Mouse (Mus musculus) midbrain, embryonic 13.5 days (tissue): ENCODE results near the gene Gpr152. TPM values are rescaled to one million over a fixed set of nuclear protein-coding genes. Genes with fewer than 3 reads are reported as not detected.

Experiments used
- ATAC-seq: fragments of 200-750 bp; cut with Nextera tagmentation; 2 replicates; pipeline ENCODE4 v1.8.0; 2017; ENCODE audit warnings: mild to moderate bottlenecking, moderate TSS enrichment, moderate library complexity
- H3K27ac ChIP-seq: fragments of 300-500 bp; sonication (generic); 2 replicates; pipeline ENCODE4 v1.5.1; 2015; ENCODE audit warnings: inconsistent platforms, mild to moderate bottlenecking, moderate library complexity
- H3K27me3 ChIP-seq: fragments of 300-500 bp; sonication (generic); 2 replicates; pipeline ENCODE4 v1.6.1; 2015; ENCODE audit warnings: mild to moderate bottlenecking, inconsistent platforms
- H3K36me3 ChIP-seq: fragments of 300-500 bp; sonication (generic); 2 replicates; pipeline ENCODE4 v1.6.1; 2015; ENCODE audit warnings: mild to moderate bottlenecking, inconsistent platforms
- H3K4me1 ChIP-seq: fragments of 300-500 bp; sonication (generic); replicated peaks from 2 replicates; pipeline ENCODE4 v1.6.1; 2015; ENCODE audit warnings: inconsistent platforms
- H3K4me2 ChIP-seq: fragments of 300-500 bp; sonication (generic); replicated peaks from 2 replicates; pipeline ENCODE4 v1.6.1; 2015; ENCODE audit warnings: moderate library complexity, mild to moderate bottlenecking, inconsistent platforms
- H3K4me3 ChIP-seq: fragments of 300-500 bp; sonication (generic); replicated peaks from 2 replicates; pipeline ENCODE4 v1.5.1; 2015; ENCODE audit warnings: mild to moderate bottlenecking, inconsistent platforms
- H3K9ac ChIP-seq: fragments of 300-500 bp; sonication (generic); replicated peaks from 2 replicates; pipeline ENCODE4 v1.6.1; 2015; ENCODE audit warnings: mild to moderate bottlenecking, inconsistent platforms
- H3K9me3 ChIP-seq: fragments of 300-500 bp; sonication (generic); 2 replicates; pipeline ENCODE4 v1.6.1; 2016; ENCODE audit warnings: mild to moderate bottlenecking, inconsistent platforms
- whole genome bisulfite sequencing: fragments of 180-500 bp; shearing (Covaris S2); methylation state at CpG from one replicate; pipeline ENCODE4 v1.1.7; 2015; 5-methylcytosine and 5-hydroxymethylcytosine counted together
- polyA plus RNA-seq: library from polyadenylated mRNA; unstranded; fragments of >200 nt; fragmentation: Nextera tagmentation; extraction: Ambion mirVana; gene quantifications from 2 replicates; pipeline ENCODE4 v1.2.1, GENCODE M21; 2015

Gene Gpr152
- polyA plus RNA-seq, 1 experiment from 2014 or later: 0.08 TPM

DNA sequence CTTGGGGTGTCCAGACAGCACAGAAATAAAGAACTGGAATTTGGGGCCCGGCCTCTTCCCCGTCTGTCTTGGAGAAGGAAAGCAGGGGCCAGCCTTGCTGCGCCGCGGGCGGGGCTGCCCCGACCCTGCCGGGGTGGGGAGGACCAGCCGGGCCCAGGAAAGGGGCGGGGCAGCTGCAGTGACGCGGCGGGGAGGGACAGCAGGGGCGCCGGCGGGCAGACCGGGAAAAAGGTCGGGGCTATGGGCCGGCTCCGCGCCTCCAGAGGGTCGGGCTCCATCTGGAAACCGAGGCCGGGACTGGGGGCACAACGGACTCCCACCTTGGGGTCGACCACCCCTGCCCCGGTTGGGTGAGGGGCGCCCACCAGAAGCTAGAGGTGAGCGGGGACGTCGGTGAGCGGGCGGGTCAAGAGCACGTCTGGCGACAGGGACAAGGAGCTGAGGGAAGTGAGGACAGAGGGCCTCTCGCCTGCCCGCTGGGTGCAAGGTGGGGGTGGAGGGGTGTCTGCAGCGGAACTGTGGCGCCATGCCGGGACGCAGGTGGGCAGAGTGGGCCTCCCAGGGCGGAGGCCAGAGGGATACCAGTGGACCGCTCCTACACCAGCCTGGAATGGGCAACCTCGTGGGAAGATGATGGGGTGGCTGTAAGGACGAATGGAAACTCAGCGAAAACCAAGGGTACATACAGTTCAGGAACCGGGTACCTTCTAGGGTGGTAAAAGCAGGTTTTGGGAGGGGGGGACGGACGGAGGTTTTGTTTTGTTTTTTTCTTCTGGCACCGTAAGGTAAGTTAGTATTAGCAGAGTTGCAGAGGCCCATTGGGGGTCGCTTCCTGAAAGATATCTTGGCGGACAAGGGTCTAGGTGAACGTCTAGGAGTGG, 39.5 kb upstream of the Gpr152 start, which contains the start of gene Pitpnm1:
Gene Pitpnm1 (plus strand): TSS at position 162 of the 881 bp plus-strand sequence.
- H3K4me1 ChIP-seq: peaks cover 58% of the 10 kb centered on the region

DNA sequence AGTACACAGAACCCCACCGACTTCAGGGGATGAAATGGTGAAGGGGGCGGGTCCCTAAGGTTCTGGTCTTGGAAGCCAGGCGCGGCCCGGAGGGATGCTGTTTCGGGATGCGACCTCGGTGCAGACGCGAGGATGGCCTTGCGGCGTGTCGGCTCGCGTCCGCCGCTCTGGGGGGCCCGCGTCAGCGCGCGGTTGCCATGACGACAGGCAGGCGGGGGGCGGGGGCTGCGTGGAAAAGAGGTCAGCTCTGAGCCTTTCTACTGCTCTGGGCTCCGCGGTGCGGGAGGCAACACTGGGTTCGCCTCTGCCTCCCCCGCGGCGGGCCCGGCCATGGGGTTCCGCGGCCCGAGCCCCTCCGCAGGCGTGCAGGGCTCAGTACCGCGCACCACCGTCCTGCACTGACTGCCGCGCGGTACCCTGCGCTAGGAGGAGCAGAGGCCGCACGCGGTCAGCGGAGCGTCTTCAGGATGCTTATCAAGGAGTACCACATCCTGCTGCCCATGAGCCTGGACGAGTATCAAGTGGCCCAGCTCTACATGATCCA, 38.8 kb upstream of the Gpr152 start:
- Histone ChIP-seq H3K4me1 (peaks cover 57% of the 10 kb centered on the region), H3K36me3 (peaks cover 23% of the 10 kb centered on the region), H3K27ac (peak overlapping the region; percentile 63), H3K4me3 (peak overlapping the region; percentile 57), H3K27me3 (peaks cover 11% of the 10 kb centered on the region), H3K9me3 (no peaks in the 10 kb centered on the region), H3K9ac (peak overlapping the region; percentile 77), H3K4me2 (peak overlapping the region; percentile 76)
- ATAC-seq: peak; percentile 9
- whole genome bisulfite sequencing: under 1% methylated on average over 52 of the region's 52 CpGs

More for the DNA sequence above, 39.5 kb upstream of the Gpr152 start, which contains the start of gene Pitpnm1:
- H3K4me3 ChIP-seq: peak within 1 kb of the TSS; percentile 57
- H3K4me2 ChIP-seq: peak within 1 kb of the TSS; percentile 76
- H3K9ac ChIP-seq: peak within 1 kb of the TSS; percentile 77
- no peaks in the 10 kb centered on the region for H3K9me3 ChIP-seq
- peaks cover 16% of the 10 kb centered on the region for H3K36me3 ChIP-seq
- 1% methylated on average over 53 of the region's 53 CpGs for WGBS
- ATAC-seq: no peak
- H3K27ac ChIP-seq: peak within 1 kb of the TSS; percentile 63
- H3K27me3 ChIP-seq: peaks cover 11% of the 10 kb centered on the region

DNA sequence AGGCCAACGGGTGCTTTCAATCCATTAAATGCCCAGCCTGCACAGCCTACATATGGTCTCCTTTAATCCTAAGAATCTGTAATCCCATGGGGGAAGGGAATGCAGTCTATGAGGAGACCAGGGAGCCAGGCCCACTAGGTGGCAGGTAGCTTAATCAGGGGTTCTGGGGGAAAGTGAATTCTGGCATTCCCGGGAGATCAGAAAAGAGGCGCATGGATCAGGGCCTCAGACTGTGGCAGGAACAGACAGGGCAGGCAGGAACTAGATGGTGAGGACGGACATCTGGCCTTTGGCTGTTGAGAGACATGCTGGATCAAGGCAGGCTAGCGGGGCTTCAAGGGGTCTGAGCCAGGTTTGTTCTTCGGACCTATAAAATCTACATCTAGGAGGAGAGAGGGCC, 38.1 kb upstream of the Gpr152 start:
- Histone ChIP-seq H3K27ac (peak overlapping the region; percentile 63), H3K9ac (peak overlapping the region; percentile 77), H3K4me2 (peak overlapping the region; percentile 76), H3K4me3 (peak overlapping the region; percentile 57), H3K27me3 (peaks cover 11% of the 10 kb centered on the region), H3K4me1 (peaks cover 51% of the 10 kb centered on the region), H3K36me3 (peaks cover 30% of the 10 kb centered on the region), H3K9me3 (no peaks in the 10 kb centered on the region)
- WGBS: 47% methylated on average over 6 of the region's 6 CpGs
- no peak for ATAC-seq

DNA sequence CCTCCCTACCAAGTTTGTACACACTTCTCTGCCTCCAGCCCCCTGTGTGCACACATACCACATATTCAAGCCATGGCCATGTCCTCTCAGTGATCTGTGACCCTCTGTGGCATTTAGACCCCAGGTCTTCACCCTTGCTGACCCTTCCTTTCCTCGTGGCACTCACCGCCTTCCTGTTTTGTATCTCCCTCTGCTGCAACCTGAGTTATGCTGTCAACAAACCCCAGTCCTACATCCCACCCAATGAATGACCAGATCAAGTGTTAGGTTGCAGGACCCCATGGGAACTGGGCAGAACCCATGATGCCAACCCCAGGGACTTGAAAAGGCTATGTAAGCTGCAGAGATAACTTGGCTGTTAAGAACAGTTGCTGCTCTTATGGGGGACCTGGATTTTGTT, 37.5 kb upstream of the Gpr152 start:
- peak overlapping the region; percentile 77; the same call in 1 of the 2 replicates for H3K9ac ChIP-seq
- peak overlapping the region; percentile 57 for H3K4me3 ChIP-seq

DNA sequence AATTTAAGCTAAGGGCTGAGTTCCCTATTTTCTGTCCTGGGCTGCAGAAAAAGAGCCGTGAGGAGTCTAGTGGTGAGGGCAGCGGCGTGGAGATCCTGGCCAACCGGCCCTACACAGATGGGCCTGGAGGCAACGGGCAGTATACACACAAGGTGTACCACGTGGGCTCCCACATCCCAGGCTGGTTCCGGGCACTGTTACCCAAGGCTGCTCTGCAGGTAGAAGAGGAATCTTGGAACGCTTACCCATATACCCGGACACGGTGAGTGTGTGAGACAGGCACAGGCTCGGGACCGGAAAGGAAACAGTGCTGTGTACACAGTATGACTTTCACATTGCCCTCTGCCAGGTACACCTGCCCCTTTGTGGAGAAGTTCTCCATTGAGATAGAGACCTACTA, 37.0 kb upstream of the Gpr152 start:
- Histone ChIP-seq H3K36me3 (peaks cover 41% of the 10 kb centered on the region), H3K27ac (no peak overlapping the region), H3K9ac (no peak overlapping the region; the same call in 1 of the 2 replicates), H3K4me1 (peaks cover 47% of the 10 kb centered on the region), H3K9me3 (no peaks in the 10 kb centered on the region), H3K4me3 (no peak overlapping the region), H3K4me2 (no peak overlapping the region), H3K27me3 (peaks cover 11% of the 10 kb centered on the region)
- no peak for ATAC-seq
- 93% methylated on average over 12 of the region's 12 CpGs for WGBS

More for the DNA sequence above, 37.5 kb upstream of the Gpr152 start:
- no peak for ATAC-seq
- Histone ChIP-seq H3K9me3 (no peaks in the 10 kb centered on the region), H3K36me3 (peaks cover 35% of the 10 kb centered on the region), H3K27me3 (peaks cover 11% of the 10 kb centered on the region), H3K4me2 (peak overlapping the region; percentile 76), H3K27ac (no peak overlapping the region), H3K4me1 (peaks cover 51% of the 10 kb centered on the region)
- WGBS: 90% methylated on average over 2 of the region's 2 CpGs

DNA sequence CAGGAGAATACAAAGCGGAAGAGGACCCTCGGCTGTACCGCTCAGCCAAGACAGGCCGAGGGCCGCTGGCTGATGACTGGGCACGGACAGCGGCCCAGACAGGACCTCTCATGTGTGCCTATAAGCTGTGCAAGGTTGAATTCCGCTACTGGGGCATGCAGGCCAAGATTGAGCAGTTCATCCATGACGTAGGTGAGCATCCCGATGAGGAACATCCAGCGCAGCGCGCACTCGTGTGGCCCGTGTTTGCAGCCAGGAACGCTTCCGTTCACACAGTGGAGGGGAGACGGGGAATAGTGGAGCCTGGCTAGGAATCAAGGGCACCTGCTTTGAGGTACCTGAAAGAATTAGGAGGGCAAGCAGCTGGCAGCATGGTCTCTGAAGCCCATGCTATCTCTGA, 36.3 kb upstream of the Gpr152 start:
- Histone ChIP-seq H3K9ac (no peak overlapping the region), H3K36me3 (peaks cover 48% of the 10 kb centered on the region), H3K4me1 (peaks cover 40% of the 10 kb centered on the region), H3K27ac (no peak overlapping the region), H3K4me3 (no peak overlapping the region), H3K27me3 (peaks cover 11% of the 10 kb centered on the region), H3K9me3 (no peaks in the 10 kb centered on the region), H3K4me2 (no peak overlapping the region)
- no peak for ATAC-seq
- WGBS: 93% methylated on average over 18 of the region's 18 CpGs

DNA sequence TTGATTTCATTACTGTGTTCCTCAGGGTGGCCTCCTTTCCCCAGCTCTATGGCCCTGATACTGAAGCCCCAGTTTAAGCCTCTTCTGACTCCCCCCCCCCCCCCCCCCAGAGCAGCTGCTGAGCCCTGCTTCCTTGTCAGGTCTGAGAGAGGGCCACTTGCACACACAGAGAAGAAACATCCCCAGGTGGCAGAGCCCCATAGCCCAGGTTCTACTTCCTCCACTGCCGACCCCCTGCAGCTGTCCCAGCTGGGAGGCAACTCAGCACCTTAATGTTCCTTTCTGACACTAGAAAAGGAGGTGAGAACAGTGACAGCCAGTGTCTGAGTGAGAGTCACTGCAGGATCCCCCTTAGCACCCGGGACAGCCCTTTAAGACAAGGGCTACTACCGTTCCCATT, 35.8 kb upstream of the Gpr152 start:
- no peaks in the 10 kb centered on the region for H3K9me3 ChIP-seq
- H3K4me1 ChIP-seq: peaks cover 35% of the 10 kb centered on the region
- peaks cover 11% of the 10 kb centered on the region for H3K27me3 ChIP-seq
- no peak for ATAC-seq
- no peak overlapping the region for H3K27ac ChIP-seq
- no peak overlapping the region for H3K4me3 ChIP-seq
- no peak overlapping the region for H3K9ac ChIP-seq
- peaks cover 52% of the 10 kb centered on the region for H3K36me3 ChIP-seq
- 89% methylated on average over 3 of the region's 3 CpGs for WGBS
- H3K4me2 ChIP-seq: no peak overlapping the region

DNA sequence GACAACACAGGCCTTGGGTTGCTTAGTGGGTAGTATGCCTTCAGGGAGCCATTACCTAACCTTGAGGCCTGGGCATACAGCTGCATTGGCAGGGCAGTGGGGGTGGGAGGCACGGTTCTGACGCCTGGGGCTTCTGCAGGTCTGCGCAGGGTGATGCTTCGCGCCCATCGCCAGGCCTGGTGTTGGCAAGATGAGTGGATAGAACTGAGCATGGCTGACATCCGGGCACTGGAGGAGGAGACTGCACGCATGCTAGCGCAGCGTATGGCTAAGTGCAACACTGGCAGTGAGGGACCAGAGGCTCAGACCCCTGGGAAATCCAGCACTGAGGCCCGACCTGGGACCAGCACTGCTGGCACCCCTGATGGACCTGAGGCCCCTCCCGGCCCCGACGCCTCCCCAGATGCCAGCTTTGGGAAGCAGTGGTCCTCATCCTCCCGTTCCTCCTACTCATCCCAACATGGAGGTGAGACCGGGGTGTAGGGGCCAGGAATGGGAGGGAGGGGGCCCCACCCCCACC, 34.9 kb upstream of the Gpr152 start:
- Histone ChIP-seq H3K9ac (no peak overlapping the region), H3K4me2 (no peak overlapping the region), H3K27ac (no peak overlapping the region), H3K36me3 (peaks cover 60% of the 10 kb centered on the region), H3K27me3 (peaks cover 11% of the 10 kb centered on the region), H3K4me1 (peaks cover 26% of the 10 kb centered on the region), H3K9me3 (no peaks in the 10 kb centered on the region), H3K4me3 (no peak overlapping the region)
- WGBS: 92% methylated on average over 16 of the region's 16 CpGs
- no peak for ATAC-seq

DNA sequence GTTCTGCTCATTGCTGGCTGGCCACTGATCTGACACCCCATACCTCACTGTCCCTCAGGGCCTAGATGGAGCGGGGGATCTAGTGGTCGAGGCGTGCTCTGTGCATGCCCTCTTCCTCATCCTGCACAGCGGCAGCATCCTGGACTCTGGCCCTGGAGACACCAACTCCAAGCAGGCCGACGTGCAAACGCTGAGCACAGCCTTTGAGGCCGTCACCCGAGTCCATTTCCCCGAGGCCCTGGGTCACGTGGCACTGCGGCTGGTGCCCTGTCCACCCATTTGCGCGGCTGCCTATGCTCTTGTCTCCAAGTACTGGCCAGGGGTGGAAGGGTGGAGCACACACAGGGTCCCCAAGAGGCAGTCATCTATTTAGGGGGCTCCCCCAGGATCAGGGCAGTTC, 32.9 kb upstream of the Gpr152 start:
- 92% methylated on average over 14 of the region's 14 CpGs for WGBS
- H3K4me3 ChIP-seq: no peak overlapping the region
- peaks cover 79% of the 10 kb centered on the region for H3K36me3 ChIP-seq

DNA sequence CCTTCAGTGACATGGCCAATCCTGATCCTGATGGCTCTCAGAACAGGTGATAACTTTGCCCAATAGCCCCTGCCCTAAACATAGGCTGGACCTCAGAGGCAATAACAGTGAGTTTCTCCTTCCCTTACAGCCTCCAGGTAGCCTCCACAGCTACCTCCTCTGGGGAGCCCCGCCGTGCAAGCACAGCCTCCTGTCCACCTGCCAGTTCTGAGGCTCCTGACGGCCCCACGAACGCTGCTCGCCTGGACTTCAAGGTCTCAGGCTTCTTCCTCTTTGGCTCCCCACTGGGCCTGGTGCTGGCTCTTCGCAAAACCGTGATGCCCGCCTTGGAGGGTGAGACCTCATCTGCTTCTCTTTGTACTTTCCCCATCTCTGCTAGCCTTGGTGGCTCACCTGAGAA, 31.1 kb upstream of the Gpr152 start:
- H3K27ac ChIP-seq: no peak overlapping the region
- 87% methylated on average over 9 of the region's 9 CpGs for WGBS
- no peaks in the 10 kb centered on the region for H3K9me3 ChIP-seq

More for the DNA sequence above, 32.9 kb upstream of the Gpr152 start:
- no peak overlapping the region for H3K9ac ChIP-seq
- H3K9me3 ChIP-seq: no peaks in the 10 kb centered on the region
- H3K4me2 ChIP-seq: no peak overlapping the region
- peaks cover 7% of the 10 kb centered on the region for H3K27me3 ChIP-seq
- H3K4me1 ChIP-seq: peaks cover 7% of the 10 kb centered on the region
- no peak for ATAC-seq
- H3K27ac ChIP-seq: no peak overlapping the region

DNA sequence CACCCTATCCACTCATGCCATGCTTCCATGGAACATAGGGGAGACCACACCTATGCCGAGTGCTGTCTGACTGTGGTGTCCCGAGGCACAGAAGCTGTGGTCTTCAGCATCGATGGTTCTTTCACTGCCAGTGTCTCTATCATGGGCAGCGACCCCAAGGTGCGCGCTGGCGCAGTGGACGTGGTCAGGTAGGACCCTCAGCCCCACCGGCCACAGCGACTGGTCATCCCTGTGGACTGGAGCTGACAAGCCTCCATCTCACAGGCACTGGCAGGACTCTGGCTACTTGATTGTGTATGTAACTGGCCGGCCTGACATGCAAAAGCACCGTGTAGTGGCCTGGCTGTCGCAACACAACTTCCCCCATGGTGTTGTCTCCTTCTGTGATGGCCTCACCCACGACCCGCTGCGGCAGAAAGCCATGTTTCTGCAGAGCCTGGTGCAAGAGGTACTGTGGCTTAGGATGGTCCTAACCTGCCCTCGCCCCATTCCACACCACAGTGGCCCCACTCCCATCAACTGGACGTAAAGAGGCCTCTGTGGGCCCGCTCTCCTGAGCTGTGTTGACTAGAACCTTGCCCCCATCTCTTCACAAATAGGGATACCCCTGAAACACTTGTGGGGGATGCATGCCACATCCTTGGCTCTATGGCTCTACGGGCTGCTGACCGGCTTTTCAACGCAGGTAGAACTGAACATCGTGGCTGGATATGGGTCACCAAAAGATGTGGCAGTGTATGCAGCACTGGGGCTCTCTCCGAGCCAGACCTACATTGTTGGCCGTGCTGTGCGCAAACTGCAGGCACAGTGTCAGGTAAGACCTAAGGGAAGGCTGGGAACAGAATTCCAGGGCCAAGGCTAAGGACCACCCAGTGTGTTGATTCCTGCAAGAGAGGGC, 27.3 kb upstream of the Gpr152 start:
- Histone ChIP-seq H3K4me3 (no peak overlapping the region), H3K4me2 (no peak overlapping the region), H3K27me3 (no peaks in the 10 kb centered on the region), H3K9me3 (no peaks in the 10 kb centered on the region), H3K27ac (no peak overlapping the region), H3K4me1 (no peaks in the 10 kb centered on the region), H3K36me3 (peaks cover 97% of the 10 kb centered on the region), H3K9ac (no peak overlapping the region)
- no peak for ATAC-seq
- WGBS: 96% methylated on average over 26 of the region's 26 CpGs

More for the DNA sequence above, 31.1 kb upstream of the Gpr152 start:
- no peak for ATAC-seq
- Histone ChIP-seq H3K27me3 (no peaks in the 10 kb centered on the region), H3K9ac (no peak overlapping the region), H3K4me2 (no peak overlapping the region), H3K4me1 (no peaks in the 10 kb centered on the region), H3K36me3 (peaks cover 92% of the 10 kb centered on the region), H3K4me3 (no peak overlapping the region)
